Mouse (Mus musculus) CH12.LX (cell line): Measurements from ENCODE around the gene Rnf145. TPM values are rescaled to one million over a fixed set of nuclear protein-coding genes. Genes with fewer than 3 reads are reported as not detected.
A peak's percentile ranks its signal among the peaks of the same experiment; 100 is the strongest.

Source experiments
- DNase-seq: peaks from one replicate; pipeline ENCODE4 v3.0.0-alpha.2; 2013; ENCODE audit errors: extremely low read depth
- H3K27ac ChIP-seq: 2 replicates; pipeline ENCODE4 v1.5.1; 2012; ENCODE audit warnings: low read depth, mild to moderate bottlenecking, control low read depth, moderate library complexity; ENCODE audit not compliant: insufficient read depth
- H3K27me3 ChIP-seq: replicated peaks from 2 replicates; pipeline ENCODE3; 2012; ENCODE audit warnings: inconsistent platforms
- H3K36me3 ChIP-seq, 2 experiments: replicated peaks in 1 of 2; 2 replicates each; pipeline versions ENCODE3 to v1.6.1; 2012; ENCODE audit warnings: inconsistent platforms in 1 of 2, low read length in 1 of 2, mild to moderate bottlenecking in 1 of 2, mixed read lengths in 1 of 2, moderate library complexity in 1 of 2; ENCODE audit not compliant: control insufficient read depth in 1 of 2, insufficient read depth in 1 of 2
- H3K4me1 ChIP-seq, 2 experiments: 2 replicates each; pipeline ENCODE4 v1.6.1; 2012; ENCODE audit warnings: inconsistent platforms in 1 of 2, moderate library complexity in 1 of 2; ENCODE audit not compliant: insufficient read depth in 2 of 2, control insufficient read depth in 1 of 2
- H3K4me2 ChIP-seq: 2 replicates; pipeline ENCODE4 v1.6.1; 2012; ENCODE audit warnings: low read depth, mild to moderate bottlenecking, control low read depth; ENCODE audit not compliant: poor library complexity, insufficient read depth, severe bottlenecking
- H3K4me3 ChIP-seq, 3 experiments: fragments of 150-350 bp in 1 of 3; sonication (generic) in 1 of 3; replicated peaks in 1 of 3; 2 replicates each; pipeline versions ENCODE3 to v1.5.1; 2011 to 2012; ENCODE audit warnings: low read depth in 2 of 3, low read length in 2 of 3, mild to moderate bottlenecking in 2 of 3, moderate library complexity in 2 of 3, control low read depth in 1 of 3, improper control_type of control experiment in 1 of 3, inconsistent platforms in 1 of 3, mixed read lengths in 1 of 3; ENCODE audit not compliant: poor library complexity in 1 of 3
- H3K79me2 ChIP-seq: replicated peaks from 2 replicates; pipeline ENCODE4 v1.6.1; 2012; ENCODE audit warnings: mild to moderate bottlenecking, moderate library complexity; ENCODE audit not compliant: control insufficient read depth, poor library complexity, insufficient read depth, severe bottlenecking; ENCODE audit errors: extremely low read depth
- H3K9ac ChIP-seq: 2 replicates; pipeline ENCODE4 v1.6.1; 2012; ENCODE audit warnings: low read depth, mild to moderate bottlenecking, control low read depth, moderate library complexity; ENCODE audit not compliant: insufficient read depth
- H3K9me3 ChIP-seq: replicated peaks from 2 replicates; pipeline ENCODE3; 2012; ENCODE audit warnings: low read length, inconsistent platforms, mixed read lengths
- BHLHE40 ChIP-seq: IDR thresholded peaks from 2 replicates; pipeline ENCODE4 v1.6.1; 2011; ENCODE audit warnings: mild to moderate bottlenecking, low read depth, low read length, improper control_type of control experiment
- CHD1 ChIP-seq: IDR thresholded peaks from 2 replicates; pipeline ENCODE4 v1.6.1; 2012; ENCODE audit warnings: low read depth, low read length, improper control_type of control experiment, inconsistent platforms
- CHD2 ChIP-seq: IDR thresholded peaks from 2 replicates; pipeline ENCODE4 v1.6.1; 2011; ENCODE audit warnings: low read length, improper control_type of control experiment
- ELF1 ChIP-seq: IDR thresholded peaks from 2 replicates; pipeline ENCODE4 v1.6.1; 2014; ENCODE audit warnings: low read depth, mild to moderate bottlenecking, inconsistent platforms, low read length, improper control_type of control experiment
- EP300 ChIP-seq: IDR thresholded peaks from 2 replicates; pipeline ENCODE4 v1.6.1; 2011; ENCODE audit warnings: low read length, improper control_type of control experiment
- ETS1 ChIP-seq: conservative IDR thresholded peaks from 2 replicates; pipeline ENCODE4 v1.6.1; 2012; ENCODE audit warnings: low read depth, mild to moderate bottlenecking, inconsistent platforms, low read length, improper control_type of control experiment, moderate library complexity
- GABPA ChIP-seq: IDR thresholded peaks from 2 replicates; pipeline ENCODE4 v1.6.1; 2012; ENCODE audit warnings: low read depth, low read length, improper control_type of control experiment, inconsistent platforms; ENCODE audit not compliant: insufficient replicate concordance
- HCFC1 ChIP-seq: IDR thresholded peaks from 2 replicates; pipeline ENCODE4 v1.6.1; 2012; ENCODE audit warnings: low read depth, mild to moderate bottlenecking, inconsistent platforms, low read length, improper control_type of control experiment
- IRF4 ChIP-seq: IDR thresholded peaks from 2 replicates; pipeline ENCODE4 v1.6.1; 2014; ENCODE audit warnings: low read depth, mild to moderate bottlenecking, inconsistent platforms, low read length, improper control_type of control experiment
- JUN ChIP-seq: IDR thresholded peaks from 2 replicates; pipeline ENCODE4 v1.6.1; 2011; ENCODE audit warnings: low read depth, mild to moderate bottlenecking, low read length, improper control_type of control experiment, moderate library complexity; ENCODE audit not compliant: insufficient read depth
- JUND ChIP-seq: conservative IDR thresholded peaks from 2 replicates; pipeline ENCODE4 v1.6.1; 2011; ENCODE audit warnings: low read depth, low read length, improper control_type of control experiment
- KAT2A ChIP-seq: IDR thresholded peaks from 2 replicates; pipeline ENCODE4 v1.6.1; 2012; ENCODE audit warnings: low read length, improper control_type of control experiment, inconsistent platforms; ENCODE audit not compliant: insufficient replicate concordance
- MAFK ChIP-seq: IDR thresholded peaks from 2 replicates; pipeline ENCODE4 v1.6.1; 2011; ENCODE audit warnings: low read length, improper control_type of control experiment; ENCODE audit not compliant: insufficient replicate concordance
- MAX ChIP-seq: IDR thresholded peaks from 2 replicates; pipeline ENCODE4 v1.6.1; 2011; ENCODE audit warnings: low read length, improper control_type of control experiment
- MAZ ChIP-seq: IDR thresholded peaks from 2 replicates; pipeline ENCODE4 v1.6.1; 2012; ENCODE audit warnings: low read depth, mild to moderate bottlenecking, inconsistent platforms, low read length, improper control_type of control experiment, moderate library complexity
- MEF2A ChIP-seq: IDR thresholded peaks from 2 replicates; pipeline ENCODE4 v1.6.1; 2014; ENCODE audit warnings: low read depth, mild to moderate bottlenecking, inconsistent platforms, low read length, improper control_type of control experiment, borderline replicate concordance
- MXI1 ChIP-seq: IDR thresholded peaks from 2 replicates; pipeline ENCODE4 v1.6.1; 2011; ENCODE audit warnings: mild to moderate bottlenecking, low read depth, low read length, improper control_type of control experiment
- MYC ChIP-seq: IDR thresholded peaks from 2 replicates; pipeline ENCODE4 v1.6.1; 2011; ENCODE audit warnings: low read depth, mild to moderate bottlenecking, improper control_type of control experiment, low read length
- NELFE ChIP-seq: IDR thresholded peaks from 2 replicates; pipeline ENCODE4 v1.6.1; 2011; ENCODE audit warnings: low read depth, low read length, improper control_type of control experiment
- NRF1 ChIP-seq: IDR thresholded peaks from 2 replicates; pipeline ENCODE4 v1.6.1; 2014; ENCODE audit warnings: low read depth, mild to moderate bottlenecking, inconsistent platforms, low read length, improper control_type of control experiment, moderate library complexity
- POLR2A ChIP-seq: IDR thresholded peaks from 2 replicates; pipeline ENCODE4 v1.6.1; 2011; ENCODE audit warnings: low read depth, mild to moderate bottlenecking, improper control_type of control experiment, low read length
- RCOR1 ChIP-seq: conservative IDR thresholded peaks from 2 replicates; pipeline ENCODE4 v1.6.1; 2012; ENCODE audit warnings: low read depth, mild to moderate bottlenecking, inconsistent platforms, low read length, improper control_type of control experiment
- SIN3A ChIP-seq: IDR thresholded peaks from 2 replicates; pipeline ENCODE4 v1.6.1; 2012; ENCODE audit warnings: low read length, improper control_type of control experiment, inconsistent platforms
- SMC3 ChIP-seq: IDR thresholded peaks from 2 replicates; pipeline ENCODE4 v1.6.1; 2011; ENCODE audit warnings: low read depth, low read length, improper control_type of control experiment
- TBP ChIP-seq: conservative IDR thresholded peaks from 2 replicates; pipeline ENCODE4 v1.6.1; 2011; ENCODE audit warnings: low read depth, low read length, improper control_type of control experiment
- TCF12 ChIP-seq: IDR thresholded peaks from 2 replicates; pipeline ENCODE4 v1.6.1; 2014; ENCODE audit warnings: low read depth, mild to moderate bottlenecking, inconsistent platforms, low read length, improper control_type of control experiment
- UBTF ChIP-seq: IDR thresholded peaks from 2 replicates; pipeline ENCODE4 v1.6.1; 2012; ENCODE audit warnings: low read depth, mild to moderate bottlenecking, inconsistent platforms, low read length, improper control_type of control experiment, moderate library complexity
- USF1 ChIP-seq: IDR thresholded peaks from 2 replicates; pipeline ENCODE4 v1.6.1; 2014; ENCODE audit warnings: low read depth, mild to moderate bottlenecking, inconsistent platforms, low read length, improper control_type of control experiment
- USF2 ChIP-seq: conservative IDR thresholded peaks from 2 replicates; pipeline ENCODE4 v1.6.1; 2011; ENCODE audit warnings: low read depth, low read length, improper control_type of control experiment
- ZC3H11A ChIP-seq: IDR thresholded peaks from 2 replicates; pipeline ENCODE4 v1.6.1; 2012; ENCODE audit warnings: low read depth, mild to moderate bottlenecking, inconsistent platforms, low read length, improper control_type of control experiment
- ZMIZ1 ChIP-seq: IDR thresholded peaks from 2 replicates; pipeline ENCODE4 v1.6.1; 2012; ENCODE audit warnings: low read depth, mild to moderate bottlenecking, inconsistent platforms, low read length, improper control_type of control experiment
- dilution Hi-C: fragments of 300-500 bp; cut with MboI; formaldehyde crosslinking; loops from 2 replicates; pipeline ENCODE4 v1.14.3; 2020; ENCODE audit warnings: low sequenced_read_pairs; ENCODE audit not compliant: extremely low pct_unique_long_range_greater_than_20kb, extremely low pct_ligation_motif_present
- in situ Hi-C: fragments of 300-500 bp; cut with MboI; formaldehyde crosslinking; loops from 3 replicates; pipeline ENCODE4 v1.14.3; 2019; ENCODE audit warnings: low sequenced_read_pairs, low pct_ligation_motif_present, low pct_unique_long_range_greater_than_20kb, mixed read lengths
- polyA plus RNA-seq: library from polyadenylated mRNA; unstranded; fragments of >175 nt; gene quantifications from 2 replicates; pipeline ENCODE4 v1.2.1, GENCODE M21; 2012; ENCODE audit warnings: low read depth; ENCODE audit not compliant: insufficient read length
- total RNA-seq, 2 experiments: library from RNA; depleted of rRNA; stranded (reverse); fragments of 300-350 nt in 1 of 2; fragments of >200 nt in 1 of 2; gene quantifications; 2 replicates each; pipeline ENCODE4 v1.2.3; 2012 to 2014

Gene Rnf145
- total and polyA plus RNA-seq, 3 experiments = 44.3 to 60.5 (median 44.5) TPM

DNA sequence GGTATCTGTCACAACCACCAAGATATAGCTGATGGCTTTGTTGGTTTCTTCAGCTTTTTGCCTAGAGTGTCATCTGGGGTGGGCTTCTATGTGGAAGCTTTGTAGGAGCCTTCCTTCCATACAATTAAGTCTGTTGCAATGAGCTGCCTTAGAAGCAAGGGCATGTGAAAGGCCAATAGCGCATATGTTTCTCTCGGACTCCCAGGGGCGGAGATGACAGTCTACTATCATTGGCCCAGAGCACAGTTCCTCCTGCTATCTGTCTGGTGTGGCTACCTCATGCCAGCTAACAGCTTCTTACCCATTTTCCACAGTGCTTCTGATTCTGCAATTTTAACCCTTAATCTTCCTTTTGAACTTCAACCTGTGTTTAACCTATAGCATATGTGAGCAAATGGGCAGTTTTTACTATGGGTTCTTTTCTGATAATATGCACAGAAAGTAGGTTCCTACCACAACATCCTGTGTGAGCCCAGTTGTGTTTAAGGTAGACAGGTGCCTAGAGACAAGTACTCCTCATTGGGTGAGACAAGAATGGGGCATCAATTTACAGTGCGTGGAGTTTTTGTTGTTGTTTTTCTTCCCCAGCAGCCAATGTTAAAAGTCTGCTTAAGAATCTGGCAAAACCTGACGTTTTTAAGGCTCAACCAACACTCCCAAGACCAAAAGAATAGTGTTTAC lies 24.0 kb upstream of the Rnf145 start:
- DNase-seq = no peak
- H3K4me3 ChIP-seq = no peak overlapping the region
- no peaks in the 10 kb centered on the region for H3K27me3 ChIP-seq
- no peak overlapping the region for H3K4me2 ChIP-seq
- H3K4me1 ChIP-seq = peaks cover 16 to 52% of the 10 kb centered on the region in 2 experiments
- H3K27ac ChIP-seq = no peak overlapping the region
- H3K79me2 ChIP-seq = no peaks in the 10 kb centered on the region
- in situ Hi-C loops = no loop called here
- H3K9ac ChIP-seq = no peak overlapping the region
- dilution Hi-C loops = no loop called here
- H3K36me3 ChIP-seq = no peaks in the 10 kb centered on the region
- H3K9me3 ChIP-seq = no peaks in the 10 kb centered on the region
- TF ChIP-seq ETS1 (no peak), EP300 (no peak), UBTF (no peak), TCF12 (no peak), SIN3A (no peak), MAFK (no peak), MYC (no peak)

DNA sequence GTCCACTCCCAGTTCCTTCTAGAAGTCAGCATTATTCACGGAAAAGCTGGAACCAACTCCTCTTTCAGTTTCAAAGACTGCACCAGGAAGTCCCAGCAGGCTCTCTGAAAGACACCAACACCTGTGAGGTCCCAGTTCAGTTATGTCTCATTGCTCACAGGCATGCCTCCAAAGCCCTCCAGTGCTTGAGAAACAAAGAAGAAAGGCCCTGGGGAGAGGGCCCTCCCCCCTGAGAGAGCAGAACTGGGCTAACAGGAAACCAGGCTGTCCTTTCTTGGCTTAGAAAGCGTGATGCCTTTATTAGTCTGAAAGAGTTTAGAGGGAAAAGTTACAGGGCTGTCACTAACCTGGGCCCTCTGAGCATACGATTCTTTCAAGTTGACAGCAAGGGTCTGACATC lies 22.5 kb upstream of the Rnf145 start:
- dilution Hi-C loops (no loop called here), in situ Hi-C loops (no loop called here)
- H3K4me1 ChIP-seq = peaks cover 16 to 52% of the 10 kb centered on the region in 2 experiments
- peak overlapping the region; percentile 50 for H3K9ac ChIP-seq
- H3K79me2 ChIP-seq = no peaks in the 10 kb centered on the region
- H3K27me3 ChIP-seq = no peaks in the 10 kb centered on the region
- H3K27ac ChIP-seq = peak overlapping the region; percentile 15; the same call in 1 of the 2 replicates
- H3K9me3 ChIP-seq = no peaks in the 10 kb centered on the region
- H3K4me3 ChIP-seq = no peak overlapping the region
- H3K36me3 ChIP-seq = no peaks in the 10 kb centered on the region
- peak overlapping the region; percentile 68 for H3K4me2 ChIP-seq
- peak; percentile 84 for DNase-seq
- TF ChIP-seq GABPA (no peak), ZMIZ1 (no peak), MXI1 (peak; percentile 46; the same call in 1 of the 2 replicates), CHD2 (peak; percentile 87), EP300 (peak; percentile 97), SMC3 (peak; percentile 37), POLR2A (peak; percentile 54), MYC (peak; percentile 90), ELF1 (peak; percentile 91), TCF12 (peak; percentile 94), TBP (0 out of 2 replicates have a peak, but pooled peaks have one; percentile 48), IRF4 (peak; percentile 97), BHLHE40 (peak; percentile 84), MAZ (peak; percentile 73; the same call in 1 of the 2 replicates), MAFK (peak; percentile 70), NELFE (peak; percentile 57; the same call in 1 of the 2 replicates), USF1 (no peak), JUN (peak; percentile 71), HCFC1 (peak; percentile 55), CHD1 (no peak), ETS1 (peak; percentile 92), RCOR1 (peak; percentile 96), ZC3H11A (no peak), KAT2A (0 out of 2 replicates have a peak, but pooled peaks have one; percentile 55), MEF2A (peak; percentile 86), MAX (peak; percentile 79), NRF1 (no peak), JUND (peak; percentile 87), USF2 (no peak)
